Mouse (Mus musculus) neutrophil, adult 65 days (primary cell): ENCODE results near the gene Vmn1r121. TPM values are rescaled to one million over a fixed set of nuclear protein-coding genes. Genes with fewer than 3 reads are reported as not detected.

Experiments
- total RNA-seq: library from RNA; stranded (reverse); gene quantifications from 2 replicates; pipeline ENCODE4 v1.2.4, GENCODE M21; 2023

Vmn1r121 gene
- not detected in 2 replicates for total RNA-seq

GRCm38 (mm10) chr7:21098413-21098812 is at the start of gene Vmn1r121:
Vmn1r121 (minus strand) TSS chr7:21098513.

GRCm38 (mm10) chr7:21134028-21134427 is 35.7 kb upstream of the Vmn1r121 start, which contains the start of gene Vmn1r122:
Vmn1r122 (minus strand) TSS chr7:21134128.

GRCm38 (mm10) chr7:21053684-21054083 is 44.6 kb downstream of the Vmn1r121 start, which contains the start of gene Vmn1r120:
Vmn1r120 (minus strand) TSS chr7:21053784.

Other genes with a start within 250 kb of the Vmn1r121 start
- gene Vmn1r116, start 226.3 kb downstream of the Vmn1r121 start, total RNA-seq: not detected in 2 replicates
- gene Vmn1r117, start 214.4 kb downstream of the Vmn1r121 start, total RNA-seq: not detected in 2 replicates
- not detected in 2 replicates for gene Vmn1r118, start 186.2 kb downstream of the Vmn1r121 start, total RNA-seq
- gene Vmn1r119, start 86.1 kb downstream of the Vmn1r121 start, total RNA-seq: not detected in 2 replicates
- not detected in 2 replicates for gene Vmn1r120, start 44.7 kb downstream of the Vmn1r121 start, total RNA-seq
- gene Vmn1r122, start 35.6 kb upstream of the Vmn1r121 start, total RNA-seq: not detected in 2 replicates
- not detected in 2 replicates for gene Vmn1r123, start 63.7 kb upstream of the Vmn1r121 start, total RNA-seq
- not detected in 2 replicates for gene Gm5157, start 91.9 kb upstream of the Vmn1r121 start, total RNA-seq
- not detected in 2 replicates for gene Vmn1r124, start 162.1 kb upstream of the Vmn1r121 start, total RNA-seq
- gene Vmn1r125, start 173.7 kb upstream of the Vmn1r121 start, total RNA-seq: not detected in 2 replicates
- gene Vmn1r126, start 203.0 kb upstream of the Vmn1r121 start, total RNA-seq: not detected in 2 replicates
- gene Vmn1r127, start 221.3 kb upstream of the Vmn1r121 start, total RNA-seq: not detected in 2 replicates